Mouse (Mus musculus) myocyte (in vitro differentiated cells): ENCODE measurements around the gene Golga2. TPM values are rescaled to one million over a fixed set of nuclear protein-coding genes. Genes with fewer than 3 reads are reported as not detected.
A peak's percentile ranks its signal among the peaks of the same experiment; 100 is the strongest.

Experiments used
- H3K27me3 ChIP-seq: one replicate; pipeline ENCODE4 v1.6.1; 2011; ENCODE audit not compliant: control insufficient read depth, insufficient read depth, insufficient read length
- H3K36me3 ChIP-seq: one replicate; pipeline ENCODE4 v1.6.1; 2011; ENCODE audit not compliant: control insufficient read depth, insufficient read depth
- H3K4me2 ChIP-seq: one replicate; pipeline ENCODE4 v1.6.1; 2011; ENCODE audit warnings: low read depth, control low read depth
- H3K4me3 ChIP-seq: one replicate; pipeline ENCODE4 v1.5.1; 2011; ENCODE audit warnings: mild to moderate bottlenecking, control low read depth, moderate library complexity
- H3K79me2 ChIP-seq: one replicate; pipeline ENCODE4 v1.6.1; 2011; ENCODE audit not compliant: control insufficient read depth, insufficient read depth
- H3ac ChIP-seq: one replicate; pipeline ENCODE4 v1.6.1; 2011; ENCODE audit not compliant: control insufficient read depth, insufficient read length
- CEBPB ChIP-seq: IDR thresholded peaks from 2 replicates; pipeline ENCODE4 v1.6.1; 2011; ENCODE audit warnings: mild to moderate bottlenecking, moderate library complexity; ENCODE audit not compliant: poor library complexity, insufficient read depth, severe bottlenecking
- E2F4 ChIP-seq: IDR thresholded peaks from one replicate; pipeline ENCODE4 v1.6.1; 2011; ENCODE audit warnings: mild to moderate bottlenecking, control low read depth, moderate library complexity; ENCODE audit not compliant: insufficient read depth
- MAX ChIP-seq: IDR thresholded peaks from one replicate; pipeline ENCODE4 v1.6.1; 2011; ENCODE audit warnings: low read depth, mild to moderate bottlenecking, control low read depth
- MYOD1 ChIP-seq, 3 experiments: IDR thresholded peaks; one replicate each; pipeline ENCODE4 v1.6.1; 2011; ENCODE audit warnings: control low read depth in 2 of 3, low read depth in 2 of 3, mild to moderate bottlenecking in 2 of 3, moderate library complexity in 1 of 3; ENCODE audit not compliant: insufficient read length in 2 of 3, control insufficient read depth in 1 of 3
- MYOG ChIP-seq, 3 experiments: IDR thresholded peaks; one replicate each; pipeline ENCODE4 v1.6.1; 2011; ENCODE audit warnings: control low read depth in 2 of 3, low read depth in 2 of 3, mild to moderate bottlenecking in 2 of 3; ENCODE audit not compliant: insufficient read length in 2 of 3, control insufficient read depth in 1 of 3, insufficient read depth in 1 of 3
- POLR2A ChIP-seq: IDR thresholded peaks from one replicate; pipeline ENCODE4 v1.6.1; 2011; ENCODE audit warnings: low read depth, mild to moderate bottlenecking, control low read depth, moderate library complexity; ENCODE audit not compliant: insufficient read length
- POLR2AphosphoS2 ChIP-seq: IDR thresholded peaks from one replicate; pipeline ENCODE4 v1.6.1; 2011; ENCODE audit warnings: low read depth, control low read depth; ENCODE audit not compliant: insufficient read length
- REST ChIP-seq: IDR thresholded peaks from one replicate; pipeline ENCODE4 v1.6.1; 2011; ENCODE audit warnings: mild to moderate bottlenecking, control low read depth, moderate library complexity; ENCODE audit not compliant: insufficient read depth, insufficient read length
- SRF ChIP-seq: IDR thresholded peaks from one replicate; pipeline ENCODE4 v1.6.1; 2011; ENCODE audit warnings: low read depth; ENCODE audit not compliant: control insufficient read depth, insufficient read length
- TCF12 ChIP-seq: IDR thresholded peaks from one replicate; pipeline ENCODE4 v1.6.1; 2011; ENCODE audit warnings: mild to moderate bottlenecking, control low read depth; ENCODE audit not compliant: poor library complexity, insufficient read depth, severe bottlenecking
- TCF3 ChIP-seq: IDR thresholded peaks from one replicate; pipeline ENCODE4 v1.6.1; 2011; ENCODE audit warnings: low read depth, control low read depth; ENCODE audit not compliant: insufficient read length
- USF1 ChIP-seq: IDR thresholded peaks from one replicate; pipeline ENCODE4 v1.6.1; 2011; ENCODE audit warnings: low read depth, mild to moderate bottlenecking, control low read depth, moderate library complexity
- polyA plus RNA-seq: library from polyadenylated mRNA; unstranded; fragments of >200 nt; fragmentation: generic; extraction: Trizol; gene quantifications from one replicate; pipeline ENCODE4 v1.2.1, GENCODE M21; 2012; ENCODE audit warnings: missing spikeins

The Golga2 gene
- polyA plus RNA-seq, 1 experiment: 60.7 TPM

GRCm38 (mm10) chr2:32256273-32256672, 30.9 kb upstream of the Golga2 start:
- H3K79me2 ChIP-seq: peaks cover 8% of the 10 kb centered on the region
- no peak overlapping the region for H3K4me3 ChIP-seq
- TF ChIP-seq POLR2AphosphoS2: no peak
- no peak for TF ChIP-seq TCF3
- no peak for TF ChIP-seq MYOD1 (IDR thresholded peaks at IDR 0.05; ENCODE audit: control insufficient read depth in 1 of 3, insufficient read length in 2 of 3, low read depth in 2 of 3)
- no peak for TF ChIP-seq MYOG (IDR thresholded peaks at IDR 0.05; ENCODE audit: control insufficient read depth in 1 of 3, insufficient read depth in 1 of 3, insufficient read length in 2 of 3, low read depth in 2 of 3)
- no peak for TF ChIP-seq TCF12
- TF ChIP-seq SRF: no peak
- no peak for TF ChIP-seq CEBPB
- TF ChIP-seq E2F4: no peak
- TF ChIP-seq USF1: no peak
- TF ChIP-seq POLR2A: no peak
- no peak for TF ChIP-seq REST
- peaks cover 4% of the 10 kb centered on the region for H3K36me3 ChIP-seq
- H3ac ChIP-seq: no peak overlapping the region
- no peak overlapping the region for H3K4me2 ChIP-seq
- H3K27me3 ChIP-seq: no peaks in the 10 kb centered on the region

DNA sequence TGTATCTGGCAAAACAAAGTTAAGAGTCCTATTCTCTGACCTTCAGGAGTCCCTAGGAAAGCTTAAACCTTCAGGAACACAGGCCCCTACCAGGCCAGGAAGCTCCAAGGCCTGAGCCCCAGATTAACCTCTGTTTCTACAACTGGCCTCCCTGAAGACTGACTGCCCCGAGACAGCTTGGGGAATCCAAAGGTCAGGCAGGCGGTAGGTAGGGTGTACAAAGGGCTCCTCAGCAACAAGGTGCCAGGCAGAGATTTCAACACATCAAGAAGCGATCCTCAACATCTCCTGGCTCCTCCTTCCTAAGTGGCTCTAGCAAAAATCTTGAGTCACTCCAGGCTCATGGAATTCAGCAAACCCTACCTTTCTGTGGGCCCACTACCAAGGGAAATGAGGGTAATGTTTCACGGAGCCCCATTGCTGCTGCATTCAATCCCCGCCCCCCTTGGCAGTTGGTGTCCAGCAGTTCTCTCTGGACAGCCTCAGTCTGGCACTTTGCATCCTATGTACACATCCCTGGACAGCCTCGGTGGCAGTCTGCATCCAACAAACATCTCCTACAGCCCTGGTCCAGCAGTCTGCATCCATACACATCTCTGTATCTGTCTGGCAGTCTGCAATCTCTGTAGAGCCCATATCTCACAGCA, 28.2 kb upstream of the Golga2 start:
- peak overlapping the region; percentile 93 for H3K4me2 ChIP-seq
- H3K79me2 ChIP-seq: peaks cover 8% of the 10 kb centered on the region
- peak overlapping the region; percentile 31 for H3ac ChIP-seq
- H3K36me3 ChIP-seq: peaks cover 4% of the 10 kb centered on the region
- H3K27me3 ChIP-seq: no peaks in the 10 kb centered on the region
- H3K4me3 ChIP-seq: peak overlapping the region; percentile 58
- TF ChIP-seq TCF12 (no peak), USF1 (no peak), TCF3 (no peak), SRF (no peak), E2F4 (no peak), MAX (no peak), MYOD1 (IDR thresholded peaks at IDR 0.05; ENCODE audit: control insufficient read depth in 1 of 3, insufficient read length in 2 of 3, low read depth in 2 of 3) (no peak), POLR2AphosphoS2 (no peak), CEBPB (no peak), POLR2A (no peak), MYOG (IDR thresholded peaks at IDR 0.05; ENCODE audit: control insufficient read depth in 1 of 3, insufficient read depth in 1 of 3, insufficient read length in 2 of 3, low read depth in 2 of 3) (no peak), REST (no peak)

DNA sequence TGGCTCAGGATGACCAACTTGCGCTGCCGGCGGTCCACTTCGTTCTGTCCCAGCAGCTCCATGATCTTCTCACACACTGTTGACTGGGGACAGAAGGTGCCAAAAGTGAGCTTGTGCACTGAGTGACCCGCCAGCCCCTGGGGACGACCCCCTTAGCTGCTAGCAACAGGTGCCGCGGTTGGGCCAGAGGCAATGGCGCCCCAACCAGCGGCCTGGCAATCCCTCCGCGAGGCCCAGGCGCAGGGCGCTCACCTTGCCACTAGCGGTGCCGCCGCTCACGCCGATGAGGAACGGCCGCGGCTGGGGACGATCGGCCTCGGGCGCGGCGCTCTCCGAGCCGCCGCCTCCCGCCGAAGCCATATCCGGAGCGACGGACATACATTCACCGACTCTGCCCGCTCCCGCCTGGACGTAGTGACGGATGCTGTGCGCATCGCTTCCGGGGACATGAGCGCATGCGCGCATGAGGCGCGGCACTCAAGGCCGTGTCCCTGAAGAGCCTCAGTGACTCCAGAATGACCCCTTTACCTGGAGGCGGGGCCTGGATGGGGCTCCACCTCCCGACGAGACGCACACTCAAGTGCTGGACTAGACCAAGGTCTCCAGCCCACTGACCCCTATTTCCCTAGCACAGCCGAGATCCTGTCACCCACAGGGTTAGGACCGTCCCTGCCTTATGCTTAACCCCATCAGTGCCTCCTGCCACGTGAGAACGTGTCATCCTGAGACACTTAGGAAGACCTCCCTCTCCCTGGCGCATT, 27.3 kb upstream of the Golga2 start, which contains the start of gene Uck1:
TSS of gene Uck1 (minus strand) at position 503 of the 761 bp plus-strand sequence.
- peak within 1 kb of the TSS; percentile 31 for H3ac ChIP-seq
- H3K27me3 ChIP-seq: no peaks in the 10 kb centered on the region
- peaks cover 4% of the 10 kb centered on the region for H3K36me3 ChIP-seq
- peaks cover 8% of the 10 kb centered on the region for H3K79me2 ChIP-seq
- TF ChIP-seq MAX: no peak
- TF ChIP-seq TCF3: no peak
- no peak for TF ChIP-seq MYOG (IDR thresholded peaks at IDR 0.05; ENCODE audit: control insufficient read depth in 1 of 3, insufficient read depth in 1 of 3, insufficient read length in 2 of 3, low read depth in 2 of 3)
- peak; percentile 58 for TF ChIP-seq E2F4
- TF ChIP-seq TCF12: no peak
- peak in 2 of 3 experiments; percentile 23 to 46 for TF ChIP-seq MYOD1 (IDR thresholded peaks at IDR 0.05; ENCODE audit: control insufficient read depth in 1 of 3, insufficient read length in 2 of 3, low read depth in 2 of 3)
- no peak for TF ChIP-seq SRF
- peak; percentile 95 for TF ChIP-seq POLR2A
- TF ChIP-seq POLR2AphosphoS2: peak; percentile 82
- peak within 1 kb of the TSS; percentile 93 for H3K4me2 ChIP-seq
- peak within 1 kb of the TSS; percentile 58 for H3K4me3 ChIP-seq

- TF ChIP-seq CEBPB (no peak), SRF (no peak), MYOD1 (IDR thresholded peaks at IDR 0.05; ENCODE audit: control insufficient read depth in 1 of 3, insufficient read length in 2 of 3, low read depth in 2 of 3) (no peak), MAX (no peak)
- Histone ChIP-seq H3ac (no peak overlapping the region), H3K36me3 (peaks cover 4% of the 10 kb centered on the region), H3K79me2 (peaks cover 8% of the 10 kb centered on the region), H3K4me2 (no peak overlapping the region), H3K4me3 (peak overlapping the region; percentile 58), H3K27me3 (peaks cover 3% of the 10 kb centered on the region)
These were observed 26.5 kb upstream of the Golga2 start for GRCm38 (mm10) chr2:32260635-32261034.

DNA sequence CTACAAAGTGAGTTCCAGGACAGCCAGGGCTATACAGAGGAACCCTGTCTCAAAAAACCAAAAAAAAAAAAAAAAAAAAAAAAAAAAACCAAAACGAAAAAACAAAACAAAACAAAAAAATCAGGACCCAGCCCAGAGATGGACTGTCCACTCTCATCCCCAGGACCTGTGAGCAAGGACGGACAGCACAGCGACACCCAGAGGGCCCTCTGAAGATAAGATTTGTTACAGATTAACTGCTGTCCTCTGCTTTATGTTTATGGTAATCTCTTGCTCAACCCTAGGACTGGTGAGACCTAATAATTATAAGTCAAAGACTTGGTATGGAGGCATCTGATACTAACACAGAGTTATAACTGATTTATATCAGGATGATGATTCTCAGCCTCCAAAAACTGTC, 11.4 kb upstream of the Golga2 start:
- Histone ChIP-seq H3K36me3 (peaks cover 17% of the 10 kb centered on the region), H3K4me2 (no peak overlapping the region), H3K4me3 (no peak overlapping the region), H3K27me3 (no peaks in the 10 kb centered on the region), H3ac (no peak overlapping the region), H3K79me2 (no peaks in the 10 kb centered on the region)
- TF ChIP-seq MAX: no peak
- no peak for TF ChIP-seq MYOD1 (IDR thresholded peaks at IDR 0.05; ENCODE audit: control insufficient read depth in 1 of 3, insufficient read length in 2 of 3, low read depth in 2 of 3)
- no peak for TF ChIP-seq SRF
- no peak for TF ChIP-seq TCF12
- TF ChIP-seq USF1: no peak
- TF ChIP-seq TCF3: no peak
- TF ChIP-seq REST: no peak
- no peak for TF ChIP-seq CEBPB
- TF ChIP-seq POLR2A: no peak
- TF ChIP-seq E2F4: no peak
- no peak for TF ChIP-seq POLR2AphosphoS2
- no peak for TF ChIP-seq MYOG (IDR thresholded peaks at IDR 0.05; ENCODE audit: control insufficient read depth in 1 of 3, insufficient read depth in 1 of 3, insufficient read length in 2 of 3, low read depth in 2 of 3)
